ENCODE assay signal across 8 mouse cellular contexts in the genomic region with DNA sequence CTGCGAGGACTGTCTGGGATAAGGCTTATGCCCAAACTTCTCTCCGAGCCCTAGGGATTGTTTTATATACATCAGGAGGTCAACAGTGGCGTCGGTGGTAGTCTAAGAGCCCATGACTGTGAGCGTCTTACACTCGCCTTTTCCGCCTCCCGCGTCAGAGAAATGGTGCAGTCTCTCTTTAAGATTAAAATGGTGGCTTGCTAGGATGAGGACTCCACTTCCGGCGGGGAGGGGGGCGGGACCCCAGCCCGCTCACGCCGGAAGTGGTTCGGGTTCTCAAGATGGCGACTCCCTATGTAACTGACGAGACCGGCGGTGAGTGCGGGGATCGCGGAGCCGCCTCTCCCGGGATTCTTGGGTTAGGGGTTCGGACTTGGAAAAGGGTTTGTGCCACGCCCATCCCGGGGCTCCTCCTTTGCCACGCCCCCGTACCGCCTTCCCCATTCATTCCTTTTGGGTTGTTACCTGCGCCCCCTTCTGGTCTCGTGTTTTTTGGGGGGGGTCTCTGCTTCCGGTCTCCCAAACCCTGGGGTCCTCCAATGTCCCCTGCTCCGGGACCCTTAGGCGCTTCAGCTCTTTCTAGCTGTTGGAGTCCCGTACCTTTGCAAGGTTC. TPM values are rescaled to one million over a fixed set of nuclear protein-coding genes. Genes with fewer than 3 reads are reported as not detected.
DNase-seq lines count a peak whose midpoint lies in the region; ATAC-seq and TF ChIP-seq lines count a peak whose summit lies in the region.

No protein-coding gene starts in this region.

- H3K79me2 ChIP-seq in C2C12 (ENCODE audit: control insufficient read depth, insufficient read depth), result peaks cover 56% of the 10 kb centered on the region

- DNase-seq in embryonic facial prominence, embryonic 14.5 days (ENCODE audit: low spot score), result peak; percentile 96
- DNase-seq in heart, adult 8-10 months (ENCODE audit: low spot score), result peak; percentile 73
- DNase-seq in midbrain, postnatal 0 days (ENCODE audit: low spot score), result peak; percentile 95
- DNase-seq in spleen, postnatal 4 days (ENCODE audit: low spot score in 2 of 2), result peak; percentile 72 to 86

- H3ac ChIP-seq in C2C12 (ENCODE audit: control insufficient read depth, insufficient read length, low read depth), result peak overlapping the region; percentile 96

- H3K27ac ChIP-seq in bone marrow, adult 2 months (ENCODE audit: control insufficient read depth, insufficient read depth, low read depth, low read length, poor library complexity), result peak overlapping the region; percentile 96
- H3K27ac ChIP-seq in embryonic facial prominence, embryonic 14.5 days (replicated peaks; ENCODE audit: low read depth, low read length), result peak overlapping the region; percentile 96
- H3K27ac ChIP-seq in kidney, embryonic 14.5 days (ENCODE audit: low read depth, low read length), result peak overlapping the region; percentile 98
- H3K27ac ChIP-seq in limb, embryonic 15.5 days, result peak overlapping the region; percentile 97
- H3K27ac ChIP-seq in midbrain, postnatal 0 days (ENCODE audit: low read depth, low read length), result peak overlapping the region; percentile 91

- H3K4me3 ChIP-seq in C2C12 (ENCODE audit: insufficient read depth, poor library complexity, severe bottlenecking), result peak overlapping the region; percentile 90
- H3K4me3 ChIP-seq in bone marrow, adult 2 months (replicated peaks; ENCODE audit: control insufficient read depth, low read depth, low read length), result peak overlapping the region; percentile 90
- H3K4me3 ChIP-seq in embryonic facial prominence, embryonic 14.5 days (ENCODE audit: low read depth, low read length), result peak overlapping the region; percentile 58
- peak overlapping the region; percentile 80 for H3K4me3 ChIP-seq in kidney, embryonic 14.5 days (ENCODE audit: low read length)
- H3K4me3 ChIP-seq in limb, embryonic 15.5 days, result peak overlapping the region; percentile 78
- peak overlapping the region; percentile 66 for H3K4me3 ChIP-seq in midbrain, postnatal 0 days (ENCODE audit: low read depth, low read length)

- TF ChIP-seq CTCF in C2C12 (IDR thresholded peaks at IDR 0.05; ENCODE audit: control insufficient read depth, insufficient read depth, insufficient read length), result no peak
- no peak for TF ChIP-seq CTCF in bone marrow, adult 2 months (IDR thresholded peaks at IDR 0.05; ENCODE audit: control insufficient read depth, insufficient read depth, low read length)
- peak; percentile 65 for TF ChIP-seq CTCF in midbrain, postnatal 0 days (IDR thresholded peaks at IDR 0.05)

- peak; percentile 43; the same call in 1 of the 2 replicates for TF ChIP-seq POLR2A in bone marrow, adult 2 months (IDR thresholded peaks at IDR 0.05; ENCODE audit: borderline replicate concordance, control insufficient read depth, low read depth, low read length)

- WGBS in bone marrow, adult 2 months, result under 1% methylated on average over 37 of the region's 37 CpGs
- WGBS in embryonic facial prominence, embryonic 14.5 days, result under 1% methylated on average over 35 of the region's 37 CpGs
- WGBS in kidney, embryonic 14.5 days, result 0% methylated on average over 35 of the region's 37 CpGs
- under 1% methylated on average over 37 of the region's 37 CpGs for WGBS in limb, embryonic 15.5 days
- WGBS in midbrain, postnatal 0 days, result under 1% methylated on average over 37 of the region's 37 CpGs

- no peaks in the 10 kb centered on the region for H3K9me3 ChIP-seq in embryonic facial prominence, embryonic 14.5 days (ENCODE audit: control insufficient read depth, low read length)
- no peaks in the 10 kb centered on the region for H3K9me3 ChIP-seq in kidney, embryonic 14.5 days (ENCODE audit: control insufficient read depth, low read length)
- no peaks in the 10 kb centered on the region for H3K9me3 ChIP-seq in limb, embryonic 15.5 days
- H3K9me3 ChIP-seq in midbrain, postnatal 0 days (ENCODE audit: low read length), result no peaks in the 10 kb centered on the region

- peaks cover 30% of the 10 kb centered on the region for H3K36me3 ChIP-seq in C2C12 (ENCODE audit: control insufficient read depth, insufficient read depth)
- H3K36me3 ChIP-seq in embryonic facial prominence, embryonic 14.5 days (ENCODE audit: control insufficient read depth, insufficient read depth, low read length), result peaks cover 10% of the 10 kb centered on the region
- no peaks in the 10 kb centered on the region; the same call in 1 of the 2 replicates for H3K36me3 ChIP-seq in kidney, embryonic 14.5 days (ENCODE audit: control insufficient read depth, insufficient read depth, low read length)
- H3K36me3 ChIP-seq in limb, embryonic 15.5 days, result peaks cover 4% of the 10 kb centered on the region; the same call in 1 of the 2 replicates
- H3K36me3 ChIP-seq in midbrain, postnatal 0 days (ENCODE audit: insufficient read depth, low read length), result no peaks in the 10 kb centered on the region

- peaks cover 3% of the 10 kb centered on the region; the same call in 1 of the 2 replicates for H3K4me1 ChIP-seq in bone marrow, adult 2 months (ENCODE audit: control insufficient read depth, insufficient read depth, low read length)
- peaks cover 19% of the 10 kb centered on the region; the same call in 1 of the 2 replicates for H3K4me1 ChIP-seq in embryonic facial prominence, embryonic 14.5 days (ENCODE audit: control insufficient read depth, insufficient read depth, low read length)
- H3K4me1 ChIP-seq in kidney, embryonic 14.5 days (ENCODE audit: control insufficient read depth, insufficient read depth, low read length), result peaks cover 15% of the 10 kb centered on the region
- H3K4me1 ChIP-seq in limb, embryonic 15.5 days, result peaks cover 27% of the 10 kb centered on the region
- peaks cover 6% of the 10 kb centered on the region; the same call in 1 of the 2 replicates for H3K4me1 ChIP-seq in midbrain, postnatal 0 days (ENCODE audit: insufficient read depth, low read length)

- peak; percentile 88 for ATAC-seq in embryonic facial prominence, embryonic 14.5 days (ENCODE audit: low read depth)
- peak; percentile 89 for ATAC-seq in kidney, embryonic 14.5 days (ENCODE audit: low FRiP score, low TSS enrichment)
- peak; percentile 87 for ATAC-seq in limb, embryonic 15.5 days (ENCODE audit: insufficient number of reproducible peaks, low FRiP score, low TSS enrichment, low read depth)
- ATAC-seq in midbrain, postnatal 0 days (ENCODE audit: low FRiP score), result peak; percentile 93

- H3K27me3 ChIP-seq in C2C12 (ENCODE audit: control insufficient read depth, insufficient read depth, insufficient read length), result no peaks in the 10 kb centered on the region
- H3K27me3 ChIP-seq in embryonic facial prominence, embryonic 14.5 days (replicated peaks; ENCODE audit: control insufficient read depth, insufficient read depth, low read length), result no peaks in the 10 kb centered on the region
- 0 out of 2 replicates have a peak, but pooled peaks cover 4% of the 10 kb centered on the region for H3K27me3 ChIP-seq in kidney, embryonic 14.5 days (ENCODE audit: control insufficient read depth, insufficient read depth, low read length)
- no peaks in the 10 kb centered on the region for H3K27me3 ChIP-seq in limb, embryonic 15.5 days
- no peaks in the 10 kb centered on the region for H3K27me3 ChIP-seq in midbrain, postnatal 0 days (ENCODE audit: insufficient read depth, low read length)

- H3K4me2 ChIP-seq in embryonic facial prominence, embryonic 14.5 days (ENCODE audit: low read depth, low read length), result peak overlapping the region; percentile 90
- H3K4me2 ChIP-seq in kidney, embryonic 14.5 days (replicated peaks; ENCODE audit: low read depth, low read length), result peak overlapping the region; percentile 67
- H3K4me2 ChIP-seq in limb, embryonic 15.5 days, result peak overlapping the region; percentile 83
- peak overlapping the region; percentile 88 for H3K4me2 ChIP-seq in midbrain, postnatal 0 days (ENCODE audit: low read depth, low read length, poor library complexity, severe bottlenecking)

- peak overlapping the region; percentile 88 for H3K9ac ChIP-seq in embryonic facial prominence, embryonic 14.5 days (ENCODE audit: low read depth, low read length)
- H3K9ac ChIP-seq in kidney, embryonic 14.5 days (ENCODE audit: low read depth, low read length), result peak overlapping the region; percentile 74
- peak overlapping the region; percentile 72 for H3K9ac ChIP-seq in limb, embryonic 15.5 days
- H3K9ac ChIP-seq in midbrain, postnatal 0 days (replicated peaks; ENCODE audit: low read length, poor library complexity, severe bottlenecking), result peak overlapping the region; percentile 78

- H3K79me3 ChIP-seq in C2C12 (ENCODE audit: low read depth), result peaks cover 47% of the 10 kb centered on the region

RNA-seq across cellular contexts. Expression of a gene that starts 0.7 kb away (rescaled TPM):
- 38.0 TPM for polyA plus RNA-seq in C2C12 (2012; fragmentation: generic; extraction: Trizol)
- polyA plus RNA-seq in bone marrow, adult 2 months (2011; ENCODE audit: insufficient read depth, insufficient read length, low replicate concordance, missing spikeins), result 58.3 and 76.9 TPM in 2 replicates
- 27.1 and 34.7 TPM in 2 replicates for polyA plus RNA-seq in embryonic facial prominence, embryonic 14.5 days (2014; fragmentation: Nextera tagmentation; extraction: Ambion mirVana)
- 10 to 100 TPM in 1 of 4 experiments, 1 to 10 TPM in 3; 7.9 to 11.1 (median 9.4) TPM for total RNA-seq in heart, adult 8-10 months (2022)
- 41.3 and 55.4 TPM in 2 replicates for polyA plus RNA-seq in kidney, embryonic 14.5 days (2014; fragmentation: Nextera tagmentation; extraction: Ambion mirVana)
- polyA plus RNA-seq in limb, embryonic 15.5 days (2015; fragmentation: Nextera tagmentation; extraction: Ambion mirVana), result 33.7 and 34.4 TPM in 2 replicates
- total RNA-seq in midbrain, postnatal 0 days (2014; rRNA removed), result 54.9 and 60.1 TPM in 2 replicates
- polyA plus RNA-seq in midbrain, postnatal 0 days (2015; fragmentation: Nextera tagmentation; extraction: Ambion mirVana), result 48.0 and 52.2 TPM in 2 replicates

RNA-seq across cellular contexts. Expression of a gene that starts 3.7 kb away (rescaled TPM):
- polyA plus RNA-seq in C2C12 (2012; fragmentation: generic; extraction: Trizol), result 7.3 TPM
- 19.2 and 41.7 TPM in 2 replicates for polyA plus RNA-seq in bone marrow, adult 2 months (2011; ENCODE audit: insufficient read depth, insufficient read length, low replicate concordance, missing spikeins)
- 16.7 and 17.0 TPM in 2 replicates for polyA plus RNA-seq in embryonic facial prominence, embryonic 14.5 days (2014; fragmentation: Nextera tagmentation; extraction: Ambion mirVana)
- 10 to 100 TPM; 11.3 to 12.9 (median 12.6) TPM for total RNA-seq in heart, adult 8-10 months (2022)
- 4.1 and 4.7 TPM in 2 replicates for polyA plus RNA-seq in kidney, embryonic 14.5 days (2014; fragmentation: Nextera tagmentation; extraction: Ambion mirVana)
- polyA plus RNA-seq in limb, embryonic 15.5 days (2015; fragmentation: Nextera tagmentation; extraction: Ambion mirVana), result 26.0 and 26.4 TPM in 2 replicates
- total RNA-seq in midbrain, postnatal 0 days (2014; rRNA removed), result 4.5 and 7.5 TPM in 2 replicates
- 4.9 and 5.1 TPM in 2 replicates for polyA plus RNA-seq in midbrain, postnatal 0 days (2015; fragmentation: Nextera tagmentation; extraction: Ambion mirVana)

RNA-seq across cellular contexts. Expression of a gene that starts 42.4 kb away (rescaled TPM):
- polyA plus RNA-seq in C2C12 (2012; fragmentation: generic; extraction: Trizol), result 1.7 TPM
- 2.4 and 5.1 TPM in 2 replicates for polyA plus RNA-seq in bone marrow, adult 2 months (2011; ENCODE audit: insufficient read depth, insufficient read length, low replicate concordance, missing spikeins)
- polyA plus RNA-seq in embryonic facial prominence, embryonic 14.5 days (2014; fragmentation: Nextera tagmentation; extraction: Ambion mirVana), result 1.4 and 1.8 TPM in 2 replicates
- 1 to 10 TPM; 2.2 to 2.8 (median 2.5) TPM for total RNA-seq in heart, adult 8-10 months (2022)
- polyA plus RNA-seq in kidney, embryonic 14.5 days (2014; fragmentation: Nextera tagmentation; extraction: Ambion mirVana), result 0.24 and 0.60 TPM in 2 replicates
- 1.7 and 2.5 TPM in 2 replicates for polyA plus RNA-seq in limb, embryonic 15.5 days (2015; fragmentation: Nextera tagmentation; extraction: Ambion mirVana)
- 1.3 and 1.8 TPM in 2 replicates for total RNA-seq in midbrain, postnatal 0 days (2014; rRNA removed)
- 0.29 and 0.54 TPM in 2 replicates for polyA plus RNA-seq in midbrain, postnatal 0 days (2015; fragmentation: Nextera tagmentation; extraction: Ambion mirVana)

RNA-seq across cellular contexts. Expression of a gene that starts 43.5 kb away (rescaled TPM):
- polyA plus RNA-seq in C2C12 (2012; fragmentation: generic; extraction: Trizol), result 34.7 TPM
- 60.6 and 62.9 TPM in 2 replicates for polyA plus RNA-seq in bone marrow, adult 2 months (2011; ENCODE audit: insufficient read depth, insufficient read length, low replicate concordance, missing spikeins)
- 99.2 and 105 TPM in 2 replicates for polyA plus RNA-seq in embryonic facial prominence, embryonic 14.5 days (2014; fragmentation: Nextera tagmentation; extraction: Ambion mirVana)
- 1 to 10 TPM; 8.0 to 8.8 (median 8.5) TPM for total RNA-seq in heart, adult 8-10 months (2022)
- polyA plus RNA-seq in kidney, embryonic 14.5 days (2014; fragmentation: Nextera tagmentation; extraction: Ambion mirVana), result 98.1 and 103 TPM in 2 replicates
- 108 and 110 TPM in 2 replicates for polyA plus RNA-seq in limb, embryonic 15.5 days (2015; fragmentation: Nextera tagmentation; extraction: Ambion mirVana)
- total RNA-seq in midbrain, postnatal 0 days (2014; rRNA removed), result 7.8 and 11.1 TPM in 2 replicates
- polyA plus RNA-seq in midbrain, postnatal 0 days (2015; fragmentation: Nextera tagmentation; extraction: Ambion mirVana), result 8.7 and 10.7 TPM in 2 replicates

RNA-seq across cellular contexts. Expression of a gene that starts 44.4 kb away (rescaled TPM):
- polyA plus RNA-seq in C2C12 (2012; fragmentation: generic; extraction: Trizol), result 0.16 TPM
- polyA plus RNA-seq in bone marrow, adult 2 months (2011; ENCODE audit: insufficient read depth, insufficient read length, low replicate concordance, missing spikeins), result 1.4 TPM in 1 of 2 replicates, not detected in the other
- polyA plus RNA-seq in embryonic facial prominence, embryonic 14.5 days (2014; fragmentation: Nextera tagmentation; extraction: Ambion mirVana), result 14.0 and 14.6 TPM in 2 replicates
- under 1 TPM; 0.29 to 0.79 (median 0.44) TPM for total RNA-seq in heart, adult 8-10 months (2022)
- polyA plus RNA-seq in kidney, embryonic 14.5 days (2014; fragmentation: Nextera tagmentation; extraction: Ambion mirVana), result 1.0 and 2.6 TPM in 2 replicates
- 6.5 and 9.5 TPM in 2 replicates for polyA plus RNA-seq in limb, embryonic 15.5 days (2015; fragmentation: Nextera tagmentation; extraction: Ambion mirVana)
- 0.76 and 3.4 TPM in 2 replicates for total RNA-seq in midbrain, postnatal 0 days (2014; rRNA removed)
- 1.0 and 1.1 TPM in 2 replicates for polyA plus RNA-seq in midbrain, postnatal 0 days (2015; fragmentation: Nextera tagmentation; extraction: Ambion mirVana)

Comparison
In these comparisons a context has a peak if more than half of its experiments do, and no peak if none do; other contexts are left out.
1. Peak in every context shown above with its lines: DNase-seq, ATAC-seq, H3K4me3 ChIP-seq and H3K27ac ChIP-seq.